Mouse (Mus musculus) bone marrow macrophage, adult 2 months (primary cell): ENCODE results near the gene Tbxas1.

Experiments used
- CTCF ChIP-seq: IDR thresholded peaks from 2 replicates; pipeline ENCODE4 v1.5.1; 2012; ENCODE audit warnings: low read depth, mild to moderate bottlenecking, low read length, moderate library complexity
- POLR2A ChIP-seq: IDR thresholded peaks from 2 replicates; pipeline ENCODE4 v1.6.1; 2012; ENCODE audit warnings: mild to moderate bottlenecking, low read depth, low read length, borderline replicate concordance

- no peak for TF ChIP-seq POLR2A
- TF ChIP-seq CTCF = no peak
Observed at GRCm38 (mm10) chr6:38974162-38974525, 98.9 kb downstream of the Tbxas1 start.
